Mouse (Mus musculus) thymus, adult 2 months (tissue): Measurements from ENCODE around the gene Mark2. TPM values are rescaled to one million over a fixed set of nuclear protein-coding genes. Genes with fewer than 3 reads are reported as not detected.
A peak's percentile ranks its signal among the peaks of the same experiment; 100 is the strongest.

Experiments used
- DNase-seq: peaks from one replicate; pipeline ENCODE4 v3.0.0; 2021
- H3K27ac ChIP-seq: fragments of 200-500 bp; 2 replicates; pipeline ENCODE4 v1.5.1; 2012; ENCODE audit warnings: low read length, control low read depth; ENCODE audit not compliant: control insufficient read depth, insufficient read depth
- H3K27me3 ChIP-seq: fragments of 200-500 bp; 2 replicates; pipeline ENCODE4 v1.6.1; 2012; ENCODE audit warnings: mild to moderate bottlenecking, low read length, moderate library complexity, mixed read lengths; ENCODE audit not compliant: control insufficient read depth, insufficient read depth
- H3K36me3 ChIP-seq: fragments of 200-500 bp; 2 replicates; pipeline ENCODE4 v1.6.1; 2012; ENCODE audit warnings: mild to moderate bottlenecking, low read length, moderate library complexity; ENCODE audit not compliant: control insufficient read depth, insufficient read depth
- H3K4me1 ChIP-seq: fragments of 200-500 bp; replicated peaks from 2 replicates; pipeline ENCODE4 v1.6.1; 2012; ENCODE audit warnings: low read length; ENCODE audit not compliant: control insufficient read depth, insufficient read depth
- H3K4me3 ChIP-seq: fragments of 200-500 bp; 2 replicates; pipeline ENCODE4 v1.5.1; 2012; ENCODE audit warnings: mild to moderate bottlenecking, low read length, control low read depth, moderate library complexity; ENCODE audit not compliant: control insufficient read depth, insufficient read depth
- CTCF ChIP-seq: fragments of 200-500 bp; IDR thresholded peaks from 2 replicates; pipeline ENCODE4 v1.5.1; 2012; ENCODE audit warnings: mild to moderate bottlenecking, control low read depth, low read length, moderate library complexity, borderline replicate concordance; ENCODE audit not compliant: control insufficient read depth, poor library complexity, insufficient read depth; ENCODE audit errors: extremely low read depth
- POLR2A ChIP-seq: fragments of 200-500 bp; IDR thresholded peaks from 2 replicates; pipeline ENCODE4 v1.6.1; 2012; ENCODE audit warnings: mild to moderate bottlenecking, low read length, control low read depth, moderate library complexity; ENCODE audit not compliant: control insufficient read depth, poor library complexity, insufficient read depth; ENCODE audit errors: extremely low read depth
- WGBS: fragments of 180-500 bp; shearing (Covaris S2); methylation state at CpG from one replicate; pipeline ENCODE4 v1.1.7; 2018; 5-methylcytosine and 5-hydroxymethylcytosine counted together
- polyA plus RNA-seq: library from polyadenylated mRNA; depleted of rRNA; stranded (reverse); fragments of >200 nt; gene quantifications from 2 replicates; pipeline ENCODE4 v1.2.3, GENCODE M21; 2012

Gene Mark2
- polyA plus RNA-seq, 1 experiment, result 189 TPM

- TF ChIP-seq CTCF (peak; percentile 92; the same call in 1 of the 2 replicates), POLR2A (no peak)
- DNase-seq, result peak; percentile 69
- H3K4me3 ChIP-seq, result no peak overlapping the region
- no peaks in the 10 kb centered on the region for H3K27me3 ChIP-seq
- no peaks in the 10 kb centered on the region for H3K36me3 ChIP-seq
- H3K27ac ChIP-seq, result no peak overlapping the region
- H3K4me1 ChIP-seq, result peaks cover 6% of the 10 kb centered on the region
- WGBS, result 20% methylated on average over 4 of the region's 4 CpGs
These were observed 3.6 kb upstream of the Mark2 start for GRCm38 (mm10) chr19:7345235-7345755.

DNA sequence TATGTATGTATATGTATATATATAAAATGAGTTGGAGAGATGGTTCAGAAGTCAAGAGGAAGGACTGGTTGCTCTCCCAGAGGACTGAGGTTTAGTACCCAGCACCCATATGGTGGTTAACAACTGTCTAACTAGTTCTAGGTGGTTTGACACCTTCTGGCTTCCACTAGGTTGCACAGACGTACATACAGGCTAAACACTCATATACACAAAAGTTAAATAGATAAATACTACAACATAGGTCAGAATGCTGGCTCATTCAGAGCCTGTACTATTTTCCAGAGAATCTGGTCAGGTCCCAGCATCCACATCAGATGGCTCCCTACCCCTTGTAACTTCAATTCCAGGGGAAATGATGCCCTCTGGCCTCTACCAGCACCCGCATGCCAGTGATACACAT is 986 bp upstream of the Mark2 start:
- no peak overlapping the region for H3K4me3 ChIP-seq
- no peak for DNase-seq
- WGBS, result 97% methylated on average over 2 of the region's 2 CpGs
- no peaks in the 10 kb centered on the region for H3K36me3 ChIP-seq
- H3K27me3 ChIP-seq, result no peaks in the 10 kb centered on the region
- no peak for TF ChIP-seq CTCF
- TF ChIP-seq POLR2A, result no peak
- H3K27ac ChIP-seq, result no peak overlapping the region
- peaks cover 27% of the 10 kb centered on the region for H3K4me1 ChIP-seq

DNA sequence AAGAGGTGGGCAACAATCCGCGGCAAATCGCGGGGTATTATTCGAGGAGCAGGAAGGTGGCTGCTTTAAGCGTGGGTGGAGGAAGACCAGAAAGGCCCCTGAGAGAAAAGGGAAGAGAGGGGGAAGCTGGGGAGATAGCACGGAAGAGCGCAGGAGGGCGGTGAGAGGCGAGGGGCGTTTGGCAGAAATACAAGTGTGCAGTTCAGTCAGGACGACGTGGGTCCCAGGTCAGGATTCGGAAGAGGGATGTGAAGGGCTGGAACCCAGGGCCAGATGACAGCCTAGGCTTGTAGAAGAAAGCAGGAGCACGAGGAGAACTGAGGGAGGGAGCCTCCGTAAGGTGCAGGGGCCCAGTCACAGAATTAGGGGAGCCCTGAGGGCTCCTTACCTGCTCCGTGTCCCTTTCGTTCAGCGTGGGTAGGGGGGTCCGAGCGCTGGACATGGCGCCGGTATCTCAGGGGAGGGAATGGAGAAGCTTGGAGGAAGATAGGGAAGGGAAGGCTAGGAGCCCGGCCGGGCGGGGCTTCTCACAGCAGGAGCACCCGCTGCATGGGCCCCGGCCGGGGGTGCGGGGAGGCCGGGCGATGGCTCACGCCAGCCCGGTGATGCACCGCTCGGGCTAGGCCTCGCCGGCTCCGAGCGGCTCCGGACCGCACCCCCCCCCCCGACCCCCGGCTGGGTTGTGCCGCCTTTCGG is 732 bp downstream of the Mark2 start:
- H3K4me1 ChIP-seq, result peaks cover 32% of the 10 kb centered on the region
- H3K27ac ChIP-seq, result peak overlapping the region; percentile 48
- DNase-seq, result no peak
- WGBS, result under 1% methylated on average over 32 of the region's 46 CpGs
- TF ChIP-seq POLR2A (no peak), CTCF (no peak)
- peak overlapping the region; percentile 89 for H3K4me3 ChIP-seq
- no peaks in the 10 kb centered on the region for H3K27me3 ChIP-seq
- H3K36me3 ChIP-seq, result no peaks in the 10 kb centered on the region

DNA sequence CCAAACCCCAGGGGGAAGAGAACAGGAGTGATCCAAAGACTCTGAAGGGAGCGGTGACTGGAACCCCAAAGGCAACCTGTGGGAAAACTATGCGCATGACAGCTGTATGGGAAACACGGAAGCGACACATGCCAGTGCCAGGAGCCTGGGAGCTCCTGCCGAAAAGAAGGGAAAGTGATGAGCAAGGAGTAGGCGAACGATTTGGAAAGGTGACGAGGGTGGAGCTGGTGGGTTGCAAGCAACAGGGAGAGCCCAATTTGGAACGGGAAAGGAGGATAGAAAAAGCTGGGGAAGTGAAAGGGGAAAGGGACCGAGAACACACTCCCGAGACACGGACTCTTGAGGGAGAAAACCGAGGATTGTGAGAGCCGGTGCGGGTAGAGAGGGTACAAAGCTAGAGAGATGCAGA is 1.3 kb downstream of the Mark2 start:
- peak overlapping the region; percentile 89 for H3K4me3 ChIP-seq
- H3K27me3 ChIP-seq, result no peaks in the 10 kb centered on the region
- no peaks in the 10 kb centered on the region for H3K36me3 ChIP-seq
- 8% methylated on average over 15 of the region's 15 CpGs for WGBS
- peak overlapping the region; percentile 48; the same call in 1 of the 2 replicates for H3K27ac ChIP-seq
- H3K4me1 ChIP-seq, result peaks cover 35% of the 10 kb centered on the region
- TF ChIP-seq CTCF (no peak), POLR2A (0 out of 2 replicates have a peak, but pooled peaks have one; percentile 29)
- DNase-seq, result peak; percentile 18

GRCm38 (mm10) chr19:7339867-7340266 is 1.8 kb downstream of the Mark2 start:
- no peak for TF ChIP-seq POLR2A
- no peak for TF ChIP-seq CTCF
- Histone ChIP-seq H3K27me3 (no peaks in the 10 kb centered on the region), H3K4me1 (peaks cover 35% of the 10 kb centered on the region), H3K4me3 (peak overlapping the region; percentile 19; the same call in 1 of the 2 replicates), H3K27ac (no peak overlapping the region), H3K36me3 (no peaks in the 10 kb centered on the region)
- DNase-seq, result no peak
- WGBS, result 62% methylated on average over 4 of the region's 4 CpGs

GRCm38 (mm10) chr19:7339026-7339425 is 2.6 kb downstream of the Mark2 start:
- DNase-seq, result peak; percentile 6
- Histone ChIP-seq H3K4me3 (peak overlapping the region; percentile 8; the same call in 1 of the 2 replicates), H3K36me3 (no peaks in the 10 kb centered on the region), H3K4me1 (peaks cover 37% of the 10 kb centered on the region), H3K27ac (no peak overlapping the region), H3K27me3 (no peaks in the 10 kb centered on the region)
- TF ChIP-seq POLR2A (no peak), CTCF (no peak)
- 49% methylated on average over 5 of the region's 5 CpGs for WGBS
